Mouse (Mus musculus): ENCODE data around the gene Tmc4. TPM values are rescaled to one million over a fixed set of nuclear protein-coding genes. Genes with fewer than 3 reads are reported as not detected.

Tmc4 gene
- total and polyA plus RNA-seq, 2 experiments from 2014 or later: 2.0 to 3.5 TPM

DNA sequence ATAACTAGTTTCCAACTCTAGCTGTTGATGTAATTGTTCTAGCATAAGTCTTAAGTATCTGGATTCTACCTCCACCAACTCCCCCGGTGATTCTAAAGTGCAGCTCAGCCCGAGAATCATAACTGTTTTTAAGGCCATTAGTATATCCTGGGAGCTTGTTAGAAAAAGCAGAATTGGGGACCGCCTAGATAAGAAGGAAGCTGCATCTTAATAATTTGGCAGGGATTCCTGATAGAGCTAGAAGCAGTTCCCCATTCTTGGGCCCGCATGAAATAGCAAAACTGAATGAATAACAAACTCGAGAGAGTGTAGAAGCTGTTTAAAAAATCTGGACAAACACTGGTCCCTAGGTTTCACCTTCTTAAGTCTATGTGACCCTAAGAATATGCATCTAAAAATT is 33.9 kb downstream of the Tmc4 start:
- 72% methylated on average over 5 of the region's 5 CpGs for WGBS
- ATAC-seq (no peak), DNase-seq (no peak)
- H3K9me3 ChIP-seq (ENCODE audit: low read length): no peaks in the 10 kb centered on the region
- no peak overlapping the region for H3K27ac ChIP-seq (ENCODE audit: low read depth, low read length)
- no peaks in the 10 kb centered on the region for H3K27me3 ChIP-seq (ENCODE audit: insufficient read depth, low read length)
- H3K4me3 ChIP-seq (ENCODE audit: low read depth, low read length): no peak overlapping the region
- no peak for TF ChIP-seq CTCF (IDR thresholded peaks at IDR 0.05; ENCODE audit: low read depth)
- H3K36me3 ChIP-seq (ENCODE audit: insufficient read depth): peaks cover 26% of the 10 kb centered on the region
- no peak overlapping the region for H3K4me2 ChIP-seq (ENCODE audit: low read depth)
- H3K4me1 ChIP-seq (ENCODE audit: insufficient read depth): peaks cover 18% of the 10 kb centered on the region
- H3K9ac ChIP-seq: no peak overlapping the region

GRCm38 (mm10) chr7:3630478-3630815 is 46.9 kb downstream of the Tmc4 start:
- WGBS: 66% methylated on average over 3 of the region's 3 CpGs
- ATAC-seq: no peak
- Histone ChIP-seq H3K9ac (peak overlapping the region; percentile 65), H3K27me3 (ENCODE audit: insufficient read depth, low read length) (no peaks in the 10 kb centered on the region), H3K4me3 (ENCODE audit: low read depth, low read length) (peak overlapping the region; percentile 65), H3K4me1 (ENCODE audit: insufficient read depth) (peaks cover 10% of the 10 kb centered on the region; the same call in 1 of the 2 replicates), H3K27ac (ENCODE audit: low read depth, low read length) (no peak overlapping the region), H3K36me3 (ENCODE audit: insufficient read depth) (peaks cover 22% of the 10 kb centered on the region), H3K9me3 (ENCODE audit: low read length) (no peaks in the 10 kb centered on the region), H3K4me2 (ENCODE audit: low read depth) (peak overlapping the region; percentile 92)
- TF ChIP-seq CTCF (IDR thresholded peaks at IDR 0.05; ENCODE audit: low read depth): no peak
- DNase-seq: no peak

DNA sequence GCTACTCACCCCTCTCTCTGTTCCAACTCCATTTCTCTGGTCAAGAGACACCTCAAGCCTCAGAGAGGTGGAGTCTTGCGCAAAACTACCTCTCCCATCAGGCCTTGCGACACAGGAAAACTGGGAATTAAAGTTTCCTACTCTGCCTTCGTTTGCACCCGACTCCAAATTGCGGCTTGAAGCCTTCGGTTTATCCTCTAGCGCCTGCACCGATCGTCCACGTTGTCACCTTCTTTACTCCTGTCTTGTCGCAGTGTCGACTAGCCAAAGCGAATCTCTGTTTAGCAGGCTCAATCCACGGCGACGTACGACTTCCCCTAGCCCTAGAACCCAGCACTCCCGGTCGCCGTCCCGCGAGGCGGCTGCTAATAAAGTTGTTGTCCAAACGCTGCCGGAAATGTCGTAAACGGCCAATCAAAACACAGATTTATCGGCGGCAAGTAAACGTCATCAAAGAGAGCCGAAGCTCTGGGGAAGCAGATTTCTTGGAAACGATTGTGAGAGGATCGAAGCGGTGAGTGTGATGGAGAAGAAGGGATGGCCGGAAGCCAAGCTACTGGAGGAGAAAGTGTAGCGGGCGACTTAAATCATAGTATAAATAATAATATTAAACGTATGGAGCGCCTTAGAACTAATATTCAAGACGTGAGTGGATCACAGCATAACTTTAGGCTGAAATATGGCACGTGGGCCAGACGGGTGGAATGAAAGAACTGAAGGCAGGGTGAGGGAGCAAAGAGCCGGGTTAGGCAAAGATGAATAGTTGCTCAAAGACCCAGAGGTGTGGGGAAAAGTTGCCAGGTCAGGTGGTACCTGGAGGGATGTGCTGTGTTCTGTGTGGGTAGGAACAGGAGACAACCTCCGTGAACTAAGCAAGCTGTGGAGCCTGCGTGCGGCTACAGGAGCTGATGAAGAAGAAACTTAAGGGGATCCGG is 47.5 kb downstream of the Tmc4 start, which contains the start of the genes Tfpt and Prpf31:
Gene Tfpt (minus strand): TSS at position 387 of the 935 bp plus-strand sequence.
Gene Prpf31 (plus strand): TSS at position 443 of the 935 bp plus-strand sequence.
- Histone ChIP-seq H3K27me3 (ENCODE audit: insufficient read depth, low read length) (no peaks in the 10 kb centered on the region), H3K4me2 (ENCODE audit: low read depth) (peak within 1 kb of the TSS; percentile 92), H3K36me3 (ENCODE audit: insufficient read depth) (peaks cover 22% of the 10 kb centered on the region), H3K4me3 (ENCODE audit: low read depth, low read length) (peak within 1 kb of the TSS; percentile 65), H3K27ac (ENCODE audit: low read depth, low read length) (peak within 1 kb of the TSS; percentile 86), H3K4me1 (ENCODE audit: insufficient read depth) (peaks cover 10% of the 10 kb centered on the region; the same call in 1 of the 2 replicates), H3K9ac (peak within 1 kb of the TSS; percentile 65), H3K9me3 (ENCODE audit: low read length) (no peaks in the 10 kb centered on the region)
- DNase-seq: peak; percentile 96
- 1% methylated on average over 47 of the region's 47 CpGs for WGBS
- peak; percentile 93 for ATAC-seq
- TF ChIP-seq CTCF (IDR thresholded peaks at IDR 0.05; ENCODE audit: low read depth): no peak

DNA sequence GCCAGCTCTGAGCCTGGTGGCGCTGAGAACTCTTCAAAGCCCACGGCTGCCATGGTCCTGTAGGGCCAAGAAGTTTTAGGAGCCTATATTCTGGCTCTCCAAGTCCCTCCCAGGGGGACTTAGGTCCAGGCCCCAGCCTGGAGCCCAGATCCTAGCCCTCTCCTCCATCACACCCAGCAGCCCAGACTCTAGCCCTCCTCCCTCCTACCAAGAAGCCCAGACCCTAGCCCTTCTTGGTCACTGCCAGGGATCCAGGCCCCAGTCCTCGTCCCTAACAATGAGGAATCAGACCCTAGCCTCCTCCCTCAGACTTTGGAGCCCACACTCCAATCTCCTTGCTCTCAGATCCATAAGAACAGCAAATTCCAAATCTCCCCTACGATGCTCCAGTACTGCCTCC is 48.3 kb downstream of the Tmc4 start:
- ATAC-seq: 0 out of 2 replicates have a peak, but pooled peaks have one; percentile 4
- Histone ChIP-seq H3K4me2 (ENCODE audit: low read depth) (peak overlapping the region; percentile 92), H3K27me3 (ENCODE audit: insufficient read depth, low read length) (no peaks in the 10 kb centered on the region), H3K4me1 (ENCODE audit: insufficient read depth) (peaks cover 10% of the 10 kb centered on the region; the same call in 1 of the 2 replicates), H3K27ac (ENCODE audit: low read depth, low read length) (peak overlapping the region; percentile 86), H3K36me3 (ENCODE audit: insufficient read depth) (peaks cover 26% of the 10 kb centered on the region; the same call in 1 of the 2 replicates), H3K9ac (peak overlapping the region; percentile 65), H3K9me3 (ENCODE audit: low read length) (no peaks in the 10 kb centered on the region), H3K4me3 (ENCODE audit: low read depth, low read length) (peak overlapping the region; percentile 65)
- TF ChIP-seq CTCF (IDR thresholded peaks at IDR 0.05; ENCODE audit: low read depth): no peak
- DNase-seq: no peak
- WGBS: 38% methylated on average over 4 of the region's 4 CpGs

DNA sequence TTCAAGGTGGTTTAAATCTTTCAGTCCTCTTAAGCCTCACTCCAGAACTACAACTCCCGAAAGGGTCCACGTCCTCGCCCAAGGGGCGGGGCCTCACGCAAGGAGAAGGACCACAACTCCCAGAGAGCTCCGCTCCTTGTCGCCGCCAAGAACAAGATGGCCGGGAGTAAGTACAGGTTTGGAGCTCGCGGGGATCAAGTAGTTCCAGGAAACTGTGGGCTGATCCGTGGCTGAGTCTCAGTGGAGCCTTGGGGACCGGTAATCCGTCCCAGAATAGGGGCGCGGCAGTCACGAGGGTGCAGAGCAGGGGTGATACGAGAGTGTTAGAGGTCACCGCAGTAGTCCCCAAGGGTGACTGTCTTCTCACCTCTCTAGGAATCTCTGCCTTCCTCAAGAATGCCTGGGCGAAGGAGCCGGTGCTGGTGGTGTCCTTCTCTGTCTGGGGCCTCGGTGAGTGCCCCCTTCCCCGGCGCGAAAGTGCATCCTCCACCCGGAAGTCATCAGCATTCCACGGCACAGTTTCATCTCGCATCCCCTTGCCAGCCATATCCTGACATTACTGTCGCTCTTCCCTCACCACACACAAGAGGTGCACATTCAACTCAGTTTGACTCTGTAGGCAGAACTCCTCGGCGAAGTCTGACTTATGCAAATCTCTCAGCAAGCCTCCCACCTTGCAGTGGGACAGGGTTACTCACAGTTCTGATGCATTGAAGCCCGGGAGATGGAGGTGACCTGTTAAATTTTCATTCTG is 59.9 kb downstream of the Tmc4 start, which contains the start of gene Ndufa3:
Gene Ndufa3 (plus strand): TSS at position 132 of the 754 bp plus-strand sequence.
- Histone ChIP-seq H3K9me3 (ENCODE audit: low read length) (no peaks in the 10 kb centered on the region), H3K4me2 (ENCODE audit: low read depth) (peak within 1 kb of the TSS; percentile 79), H3K27me3 (ENCODE audit: insufficient read depth, low read length) (no peaks in the 10 kb centered on the region), H3K9ac (peak within 1 kb of the TSS; percentile 87), H3K27ac (ENCODE audit: low read depth, low read length) (peak within 1 kb of the TSS; percentile 77), H3K36me3 (ENCODE audit: insufficient read depth) (peaks cover 27% of the 10 kb centered on the region), H3K4me1 (ENCODE audit: insufficient read depth) (peaks cover 4% of the 10 kb centered on the region; the same call in 1 of the 2 replicates), H3K4me3 (ENCODE audit: low read depth, low read length) (peak within 1 kb of the TSS; percentile 74)
- ATAC-seq: peak; percentile 99
- 3% methylated on average over 32 of the region's 32 CpGs for WGBS
- TF ChIP-seq CTCF (IDR thresholded peaks at IDR 0.05; ENCODE audit: low read depth): no peak
- peak; percentile 96 for DNase-seq

GRCm38 (mm10) chr7:3616389-3617241 is 60.7 kb downstream of the Tmc4 start:
- H3K9me3 ChIP-seq (ENCODE audit: low read length): no peaks in the 10 kb centered on the region
- 40% methylated on average over 6 of the region's 6 CpGs for WGBS
- H3K4me2 ChIP-seq (ENCODE audit: low read depth): peak overlapping the region; percentile 79; the same call in 1 of the 2 replicates
- 0 out of 2 replicates have a peak overlapping the region, but pooled peaks have one; percentile 77 for H3K27ac ChIP-seq (ENCODE audit: low read depth, low read length)
- peak overlapping the region; percentile 74 for H3K4me3 ChIP-seq (ENCODE audit: low read depth, low read length)
- ATAC-seq (peak; percentile 65), DNase-seq (no peak)
- no peaks in the 10 kb centered on the region for H3K27me3 ChIP-seq (ENCODE audit: insufficient read depth, low read length)
- peak overlapping the region; percentile 87; the same call in 1 of the 2 replicates for H3K9ac ChIP-seq
- peaks cover 4% of the 10 kb centered on the region; the same call in 1 of the 2 replicates for H3K4me1 ChIP-seq (ENCODE audit: insufficient read depth)
- H3K36me3 ChIP-seq (ENCODE audit: insufficient read depth): peaks cover 24% of the 10 kb centered on the region
- peak; percentile 80 for TF ChIP-seq CTCF (IDR thresholded peaks at IDR 0.05; ENCODE audit: low read depth)

Measured in forebrain, postnatal 0 days (tissue).